Mouse (Mus musculus): ENCODE results near the gene Txndc2. TPM values are rescaled to one million over a fixed set of nuclear protein-coding genes. Genes with fewer than 3 reads are reported as not detected.
A peak's percentile ranks its signal among the peaks of the same experiment; 100 is the strongest.

Gene Txndc2
- total and polyA plus RNA-seq, 3 experiments, result not detected

DNA sequence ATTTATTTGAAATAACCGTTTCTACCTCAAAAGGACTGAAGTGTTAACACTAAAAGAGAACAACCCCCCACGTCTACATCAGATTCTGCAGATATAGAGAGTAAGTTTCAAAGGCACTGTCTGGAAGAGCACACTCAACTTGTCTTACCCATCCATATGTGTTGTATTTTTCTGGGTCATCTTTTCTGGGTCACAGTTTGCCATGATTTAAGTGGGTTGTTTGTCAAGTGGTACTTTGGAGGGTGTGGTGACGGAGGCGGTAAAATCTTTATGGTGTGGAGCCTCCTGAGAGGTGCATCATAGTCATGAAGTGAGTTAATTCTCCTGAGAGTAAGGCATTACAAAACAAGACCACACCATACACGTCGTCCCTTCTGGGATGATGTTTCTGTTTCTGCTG lies 16.4 kb downstream of the Txndc2 start:
- no peak for TF ChIP-seq ZMIZ1 (IDR thresholded peaks at IDR 0.05; ENCODE audit: low read depth, low read length)
- no peak for TF ChIP-seq GABPA (IDR thresholded peaks at IDR 0.05; ENCODE audit: low read depth, low read length)
- TF ChIP-seq MEF2A (IDR thresholded peaks at IDR 0.05; ENCODE audit: extremely low read depth, insufficient replicate concordance, low read depth, low read length, poor library complexity, severe bottlenecking), result no peak
- TF ChIP-seq BHLHE40 (IDR thresholded peaks at IDR 0.05; ENCODE audit: borderline replicate concordance, low read depth, low read length), result no peak
- H3K4me1 ChIP-seq (ENCODE audit: control insufficient read depth in 1 of 2, insufficient read depth in 2 of 2, low read length in 2 of 2), result no peaks in the 10 kb centered on the region
- H3K79me2 ChIP-seq (ENCODE audit: control insufficient read depth, insufficient read depth, low read length, poor library complexity), result no peaks in the 10 kb centered on the region
- no peak overlapping the region for H3K9ac ChIP-seq (ENCODE audit: control insufficient read depth, low read depth, low read length, poor library complexity, severe bottlenecking)
- H3K27me3 ChIP-seq (ENCODE audit: control insufficient read depth in 1 of 2, insufficient read depth in 2 of 2, low read length in 2 of 2), result no peaks in the 10 kb centered on the region
- H3K4me3 ChIP-seq (ENCODE audit: control insufficient read depth in 1 of 2, insufficient read depth in 1 of 2, low read depth in 2 of 2, low read length in 2 of 2), result no peak overlapping the region
- H3K27ac ChIP-seq (ENCODE audit: control insufficient read depth, low read depth, low read length), result no peak overlapping the region
- no peaks in the 10 kb centered on the region for H3K36me3 ChIP-seq (ENCODE audit: control insufficient read depth in 1 of 2, insufficient read depth in 2 of 2, low read length in 2 of 2)
- DNase-seq (ENCODE audit: low read depth, low spot score), result no peak
- no peaks in the 10 kb centered on the region for H3K9me3 ChIP-seq (replicated peaks; ENCODE audit: insufficient read depth, low read length)

GRCm38 (mm10) chr17:65623130-65623529 lies 18.8 kb downstream of the Txndc2 start:
- Histone ChIP-seq H3K27me3 (ENCODE audit: control insufficient read depth in 1 of 2, insufficient read depth in 2 of 2, low read length in 2 of 2) (no peaks in the 10 kb centered on the region), H3K9me3 (replicated peaks; ENCODE audit: insufficient read depth, low read length) (no peaks in the 10 kb centered on the region), H3K27ac (ENCODE audit: control insufficient read depth, low read depth, low read length) (no peak overlapping the region), H3K79me2 (ENCODE audit: control insufficient read depth, insufficient read depth, low read length, poor library complexity) (no peaks in the 10 kb centered on the region), H3K4me3 (ENCODE audit: control insufficient read depth in 1 of 2, insufficient read depth in 1 of 2, low read depth in 2 of 2, low read length in 2 of 2) (no peak overlapping the region), H3K36me3 (ENCODE audit: control insufficient read depth in 1 of 2, insufficient read depth in 2 of 2, low read length in 2 of 2) (peaks cover 0 to 5% of the 10 kb centered on the region in 2 experiments; a peak in 2 of 4 replicates), H3K4me1 (ENCODE audit: control insufficient read depth in 1 of 2, insufficient read depth in 2 of 2, low read length in 2 of 2) (peaks cover 3 to 4% of the 10 kb centered on the region in 2 experiments; a peak in 1 of 4 replicates), H3K9ac (ENCODE audit: control insufficient read depth, low read depth, low read length, poor library complexity, severe bottlenecking) (no peak overlapping the region)
- no peak for TF ChIP-seq MAX (IDR thresholded peaks at IDR 0.05; ENCODE audit: low read length)
- TF ChIP-seq TAL1 (IDR thresholded peaks at IDR 0.05; ENCODE audit: low read length), result no peak
- TF ChIP-seq POLR2AphosphoS5 (IDR thresholded peaks at IDR 0.05; ENCODE audit: borderline replicate concordance, low read depth, low read length), result no peak
- no peak for TF ChIP-seq ZC3H11A (IDR thresholded peaks at IDR 0.05; ENCODE audit: low read depth, low read length)
- TF ChIP-seq CTCF (IDR thresholded peaks at IDR 0.05 in 2 of 3, conservative IDR thresholded peaks at IDR 0.05 in 1 of 3; ENCODE audit: control insufficient read depth in 1 of 3, insufficient read depth in 1 of 3, low read depth in 2 of 3, low read length in 3 of 3, poor library complexity in 1 of 3, severe bottlenecking in 1 of 3), result no peak
- no peak for TF ChIP-seq POLR2AphosphoS2 (IDR thresholded peaks at IDR 0.05; ENCODE audit: low read length)
- no peak for TF ChIP-seq NRF1 (IDR thresholded peaks at IDR 0.05; ENCODE audit: insufficient read depth, low read depth, low read length, poor library complexity, severe bottlenecking)
- DNase-seq (ENCODE audit: low read depth, low spot score), result no peak

DNA sequence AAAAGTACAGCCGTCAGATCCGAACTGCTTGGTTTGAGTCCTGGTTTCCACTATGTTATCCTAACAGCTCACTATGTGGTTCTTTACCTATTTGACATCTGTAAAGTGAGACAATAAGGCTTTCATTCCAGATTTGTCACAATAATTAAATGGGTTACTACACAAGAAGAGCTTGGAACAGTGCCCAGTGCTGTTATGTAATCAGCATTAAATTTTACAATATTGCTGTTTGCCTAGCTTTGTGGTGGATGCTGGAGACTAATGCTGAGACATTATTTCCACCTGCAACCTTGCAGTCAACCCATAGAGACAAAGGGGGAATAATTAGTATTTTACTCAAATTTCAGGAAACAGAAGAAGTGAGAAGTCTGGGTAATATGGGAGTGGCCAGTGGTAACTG lies 23.5 kb downstream of the Txndc2 start:
- no peaks in the 10 kb centered on the region; the same call in 1 of the 2 replicates for H3K79me2 ChIP-seq (ENCODE audit: control insufficient read depth, insufficient read depth, low read length, poor library complexity)
- H3K9me3 ChIP-seq (replicated peaks; ENCODE audit: insufficient read depth, low read length), result no peaks in the 10 kb centered on the region
- H3K4me3 ChIP-seq (ENCODE audit: control insufficient read depth in 1 of 2, insufficient read depth in 1 of 2, low read depth in 2 of 2, low read length in 2 of 2), result no peak overlapping the region
- DNase-seq (ENCODE audit: low read depth, low spot score), result peak; percentile 44
- H3K27me3 ChIP-seq (ENCODE audit: control insufficient read depth in 1 of 2, insufficient read depth in 2 of 2, low read length in 2 of 2), result no peaks in the 10 kb centered on the region
- peaks cover 3 to 7% of the 10 kb centered on the region in 2 experiments; a peak in 2 of 4 replicates for H3K4me1 ChIP-seq (ENCODE audit: control insufficient read depth in 1 of 2, insufficient read depth in 2 of 2, low read length in 2 of 2)
- H3K36me3 ChIP-seq (ENCODE audit: control insufficient read depth in 1 of 2, insufficient read depth in 2 of 2, low read length in 2 of 2), result peaks cover 0 to 9% of the 10 kb centered on the region in 2 experiments; a peak in 2 of 4 replicates
- H3K27ac ChIP-seq (ENCODE audit: control insufficient read depth, low read depth, low read length), result no peak overlapping the region
- no peak for TF ChIP-seq JUND (IDR thresholded peaks at IDR 0.05; ENCODE audit: low read depth, low read length)
- no peak for TF ChIP-seq MAX (IDR thresholded peaks at IDR 0.05; ENCODE audit: low read length)
- no peak for TF ChIP-seq POLR2A (IDR thresholded peaks at IDR 0.05; ENCODE audit: control insufficient read depth in 1 of 2, insufficient read depth in 1 of 2, low read depth in 1 of 2, low read length in 2 of 2, poor library complexity in 1 of 2)
- no peak for TF ChIP-seq KAT2A (conservative IDR thresholded peaks at IDR 0.05; ENCODE audit: low read depth, low read length)
- no peak for TF ChIP-seq NRF1 (IDR thresholded peaks at IDR 0.05; ENCODE audit: insufficient read depth, low read depth, low read length, poor library complexity, severe bottlenecking)
- no peak overlapping the region for H3K9ac ChIP-seq (ENCODE audit: control insufficient read depth, low read depth, low read length, poor library complexity, severe bottlenecking)
